Mouse (Mus musculus): ENCODE results near the gene Rnase11. TPM values are rescaled to one million over a fixed set of nuclear protein-coding genes. Genes with fewer than 3 reads are reported as not detected.
"Not testable (repeated sequence)": the region's sequence is repeated elsewhere in the genome, so short reads cannot be mapped to it uniquely, and the experiment has no call there.

The Rnase11 gene
- total RNA-seq, 2 experiments from 2014 or later, result not detected

- peak; percentile 72 to 81 for DNase-seq (ENCODE audit: low spot score in 2 of 2)
- intact Hi-C loops (cut with DNase I), result loop anchor here (1.0 to 2.0 kb wide), 2 partner anchors 37 to 72 kb away; no protein-coding TSS in a partner anchor
These were observed 23.4 kb downstream of the Rnase11 start for GRCm38 (mm10) chr14:51026391-51027133.

DNA sequence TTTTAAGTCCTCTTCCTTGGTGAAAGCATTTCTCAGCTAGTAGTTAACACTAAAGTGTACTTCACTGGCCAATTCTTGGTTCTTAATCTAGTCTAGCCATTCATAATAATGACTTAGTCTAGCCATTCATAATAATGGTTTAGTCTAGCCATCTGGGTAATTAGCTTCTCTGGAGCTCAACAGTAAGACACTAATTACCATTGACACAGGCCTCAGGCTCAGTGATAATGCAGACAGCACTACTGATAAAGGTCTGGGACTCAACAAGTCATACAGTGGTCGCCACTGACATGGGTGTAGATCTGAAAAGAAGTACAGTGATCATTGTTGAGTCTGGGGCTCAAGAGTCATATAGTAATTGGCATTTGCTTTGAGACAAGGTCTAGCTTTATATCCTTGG is 25.1 kb downstream of the Rnase11 start:
- intact Hi-C loops (cut with DNase I), result loop anchor here (5.0 kb wide), 1 partner anchor 38 kb away; no protein-coding TSS in a partner anchor
- DNase-seq (ENCODE audit: low spot score in 2 of 2), result no peak

DNA sequence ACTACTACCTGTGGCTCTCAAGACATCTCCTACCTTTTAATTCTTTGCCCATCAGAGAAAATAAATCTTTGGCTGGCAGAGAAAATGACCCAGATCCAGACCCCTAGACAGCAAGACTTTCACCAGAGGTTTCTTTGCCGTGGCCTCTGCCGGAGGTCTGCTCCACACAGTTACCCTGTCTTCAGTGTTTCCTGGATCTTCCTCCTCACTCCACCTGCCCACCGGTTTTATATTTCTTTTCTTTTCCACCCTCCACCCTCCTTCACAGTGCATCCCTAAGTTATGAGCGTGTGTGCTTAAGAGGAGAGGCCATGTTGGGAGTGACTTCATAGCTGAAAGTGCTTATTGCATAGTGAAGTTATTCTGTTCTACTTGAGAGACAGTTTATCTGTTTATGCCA is 26.5 kb downstream of the Rnase11 start:
- intact Hi-C loops (cut with DNase I), result loop anchor here (5.0 kb wide), 1 partner anchor 36 kb away; no protein-coding TSS in a partner anchor
- no peak for DNase-seq (ENCODE audit: low spot score in 2 of 2)

GRCm38 (mm10) chr14:51017256-51017655 is 32.7 kb downstream of the Rnase11 start:
- DNase-seq (ENCODE audit: low spot score in 2 of 2), result no peak
- intact Hi-C loops (cut with DNase I), result no loop called here

GRCm38 (mm10) chr14:51015780-51016179 is 34.2 kb downstream of the Rnase11 start:
- no peak for DNase-seq (ENCODE audit: low spot score in 2 of 2)
- intact Hi-C loops (cut with DNase I), result no loop called here

DNA sequence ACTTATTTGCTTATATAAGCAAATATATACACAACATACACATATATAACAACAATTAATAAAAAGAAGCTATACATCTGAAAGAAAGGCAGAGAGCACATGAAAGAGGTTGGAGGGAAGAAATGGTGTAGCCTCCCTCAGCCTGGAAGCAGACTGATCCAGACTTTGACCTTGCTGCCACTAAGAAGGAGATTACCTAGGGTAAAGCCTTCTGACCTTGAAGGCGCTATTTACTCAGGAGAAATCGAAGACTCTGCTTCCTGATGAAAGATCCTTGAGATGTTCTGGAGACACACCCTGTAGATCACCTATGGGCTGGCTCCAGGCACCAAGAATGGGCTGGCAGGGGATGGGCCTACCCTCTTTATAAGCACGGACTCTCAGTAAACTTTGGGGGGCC is 35.2 kb downstream of the Rnase11 start:
- DNase-seq (ENCODE audit: low spot score in 2 of 2); intact Hi-C loops (cut with DNase I): not testable (repeated sequence)

DNA sequence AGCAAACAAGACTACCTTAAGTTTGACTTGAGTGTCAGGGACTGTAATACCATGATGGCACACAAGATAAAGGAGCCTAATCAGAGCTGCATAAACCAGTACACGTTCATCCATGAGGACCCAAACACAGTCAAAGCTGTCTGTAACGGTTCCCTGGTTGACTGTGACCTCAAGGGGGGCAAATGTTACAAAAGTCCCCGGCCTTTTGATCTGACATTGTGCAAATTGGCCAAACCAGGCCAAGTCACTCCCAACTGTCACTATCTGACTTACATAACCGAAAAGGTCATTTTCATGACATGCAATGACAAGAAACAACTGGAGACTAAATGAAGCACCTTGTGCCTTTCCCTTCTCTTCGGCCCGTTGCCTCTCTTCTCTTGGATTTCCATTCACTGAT is 40.4 kb downstream of the Rnase11 start:
- DNase-seq (ENCODE audit: low spot score in 2 of 2), result no peak
- intact Hi-C loops (cut with DNase I), result no loop called here

DNA sequence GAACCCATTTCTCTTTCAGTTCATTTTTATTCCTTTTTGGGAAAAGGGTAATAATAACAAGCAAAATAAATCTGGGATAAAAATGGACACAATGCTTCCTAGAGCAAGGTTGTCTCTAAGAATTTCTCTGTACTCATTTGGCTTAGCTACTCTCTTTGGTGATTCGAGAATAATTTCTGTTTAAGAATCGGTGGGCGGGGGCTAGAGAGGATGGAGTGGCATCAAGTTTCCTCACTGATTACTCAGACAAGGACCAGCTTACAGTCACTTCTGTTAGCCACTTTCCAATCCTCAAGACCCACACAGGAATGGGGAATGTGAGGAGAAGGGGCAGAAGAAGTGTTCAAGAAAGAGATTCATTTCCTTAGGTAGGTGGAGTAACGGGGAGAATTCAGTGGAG is 41.2 kb downstream of the Rnase11 start:
- intact Hi-C loops (cut with DNase I), result no loop called here
- DNase-seq (ENCODE audit: low spot score in 2 of 2), result no peak

DNA sequence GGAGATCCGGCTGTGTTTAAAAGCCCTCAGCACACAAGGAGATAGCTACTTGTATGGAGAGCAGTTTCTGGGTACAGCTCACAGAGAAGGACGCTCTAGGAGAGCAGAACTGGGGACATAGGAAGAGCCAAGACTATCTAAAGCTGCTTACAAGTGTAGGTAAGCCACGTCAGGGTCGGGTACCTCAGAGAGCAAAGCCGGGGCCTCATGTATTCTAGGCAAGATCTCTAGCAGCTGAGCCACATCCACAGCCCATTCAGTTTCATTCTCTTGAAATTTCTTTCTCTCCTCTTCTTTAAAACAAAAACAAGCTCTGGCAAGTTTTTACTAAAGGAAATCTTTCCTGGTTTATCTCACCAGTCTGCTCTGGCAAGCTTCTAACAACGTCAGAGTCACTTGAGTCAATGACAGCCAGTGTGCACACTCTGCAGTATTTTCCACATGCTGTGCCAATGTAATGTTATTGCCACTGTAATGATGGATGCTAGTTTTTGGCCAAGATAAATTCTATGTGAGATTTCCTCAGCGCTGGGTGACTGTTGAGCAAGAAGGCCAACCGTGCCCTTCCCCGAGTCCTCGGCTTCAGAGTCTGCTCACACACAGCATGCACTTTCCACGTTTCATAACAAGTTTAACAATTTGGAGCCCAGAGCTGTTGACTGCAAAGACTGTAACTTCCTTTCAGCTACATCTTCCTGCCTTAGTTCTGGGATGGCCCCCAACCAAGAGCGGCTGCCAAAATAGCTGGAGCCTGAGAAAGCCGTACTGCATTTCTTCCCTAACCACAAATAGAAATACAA is 41.8 kb downstream of the Rnase11 start:
- peak; percentile 34 to 76 for DNase-seq (ENCODE audit: low spot score in 2 of 2)
- intact Hi-C loops (cut with DNase I), result no loop called here

- intact Hi-C loops (cut with DNase I), result no loop called here
- DNase-seq (ENCODE audit: low spot score in 2 of 2), result no peak
These were observed 42.7 kb downstream of the Rnase11 start, which contains the start of gene Rnase10 for GRCm38 (mm10) chr14:51007152-51007801. Gene Rnase10, plus strand, starts transcription at chr14:51007751.

Other genes with a start within 250 kb of the Rnase11 start
- not detected for gene Ccnb1ip1, start 242.4 kb downstream of the Rnase11 start, total RNA-seq (2021)
- 10 to 100 TPM; 23.0 to 24.7 TPM for gene Parp2, start 242.3 kb downstream of the Rnase11 start, total RNA-seq (2021)
- 1 to 10 TPM; 2.4 to 5.0 TPM for gene Tep1, start 179.6 kb downstream of the Rnase11 start, total RNA-seq (2021)
- gene Klhl33, start 152.7 kb downstream of the Rnase11 start, total RNA-seq (2021), result 1 to 10 TPM; 2.3 to 3.2 TPM
- gene Osgep, start 125.3 kb downstream of the Rnase11 start, total RNA-seq (2021), result 10 to 100 TPM; 30.7 to 34.6 TPM
- gene Apex1, start 125.2 kb downstream of the Rnase11 start, total RNA-seq (2021), result 10 to 100 TPM; 51.7 to 55.9 TPM
- gene Pip4p1, start 119.3 kb downstream of the Rnase11 start, total RNA-seq (2021), result 100 to 1,000 TPM in 1 of 2 experiments, 10 to 100 TPM in 1; 97.5 to 102 TPM
- 10 to 100 TPM; 12.0 to 13.6 TPM for gene Pnp, start 119.1 kb downstream of the Rnase11 start, total RNA-seq (2021)
- 10 to 100 TPM; 11.4 to 18.0 TPM for gene Gm49342, start 105.6 kb downstream of the Rnase11 start, total RNA-seq (2021)
- 1 to 10 TPM; 1.1 to 1.9 TPM for gene Pnp2, start 94.2 kb downstream of the Rnase11 start, total RNA-seq (2021)
- under 1 TPM in 1 of 2 experiments, not detected in 1; 0.27 TPM for gene Rnase10, start 42.4 kb downstream of the Rnase11 start, total RNA-seq (2021)
- not detected for gene Rnase9, start 8.3 kb downstream of the Rnase11 start, total RNA-seq (2021)
- gene Rnase12, start 7.5 kb upstream of the Rnase11 start, total RNA-seq (2021), result not detected
- gene Olfr750, start 24.3 kb upstream of the Rnase11 start, total RNA-seq (2021), result not detected
- 10 to 100 TPM; 20.5 to 21.8 TPM for gene Rnase4, start 40.9 kb upstream of the Rnase11 start, total RNA-seq (2021)
- 1 to 10 TPM; 6.3 to 6.4 TPM for gene Ang, start 41.0 kb upstream of the Rnase11 start, total RNA-seq (2021)
- gene Eddm3b, start 64.3 kb upstream of the Rnase11 start, total RNA-seq (2021), result not detected
- gene Rnase6, start 73.7 kb upstream of the Rnase11 start, total RNA-seq (2021), result under 1 TPM in 1 of 2 experiments, not detected in 1; 0.32 TPM
- under 1 TPM; 0.57 to 0.73 TPM for gene Rnase1, start 96.6 kb upstream of the Rnase11 start, total RNA-seq (2021)
- not detected for gene Rnase2b, start 112.1 kb upstream of the Rnase11 start, total RNA-seq (2021)
- gene Ang2, start 149.0 kb upstream of the Rnase11 start, total RNA-seq (2021), result not detected
- not detected for gene Ear14, start 153.2 kb upstream of the Rnase11 start, total RNA-seq (2021)
- not detected for gene Rnase2a, start 205.9 kb upstream of the Rnase11 start, total RNA-seq (2021)

Measured in left cerebral cortex, postnatal 25 days (tissue).